Mouse (Mus musculus): ENCODE results near the gene Ubn1. TPM values are rescaled to one million over a fixed set of nuclear protein-coding genes. Genes with fewer than 3 reads are reported as not detected.

Ubn1 gene
- total RNA-seq, 1 experiment: 16.0 TPM

- Histone ChIP-seq H3K36me3 (ENCODE audit: control insufficient read depth, insufficient read depth, low read length, poor library complexity, severe bottlenecking) (peaks cover 25% of the 10 kb centered on the region), H3K27ac (ENCODE audit: insufficient read depth, low read depth, low read length, poor library complexity, severe bottlenecking) (no peak overlapping the region), H3K9me3 (ENCODE audit: control insufficient read depth, insufficient read depth, low read depth, low read length) (no peaks in the 10 kb centered on the region), H3K4me3 (ENCODE audit: insufficient read depth in 1 of 2, low read depth in 1 of 2, low read length in 2 of 2, poor library complexity in 1 of 2, severe bottlenecking in 1 of 2) (no peak overlapping the region), H3K9ac (ENCODE audit: insufficient read depth, low read depth, low read length, poor library complexity, severe bottlenecking) (no peak overlapping the region), H3K4me1 (ENCODE audit: control insufficient read depth in 2 of 2, insufficient read depth in 2 of 2, low read length in 2 of 2, poor library complexity in 1 of 2) (no peaks in the 10 kb centered on the region)
- no peak for TF ChIP-seq ZNF384 (IDR thresholded peaks at IDR 0.05; ENCODE audit: low read depth, low read length)
- no peak for TF ChIP-seq HCFC1 (IDR thresholded peaks at IDR 0.05; ENCODE audit: borderline replicate concordance, insufficient read depth, low read length)
- no peak for TF ChIP-seq MAFK (IDR thresholded peaks at IDR 0.05; ENCODE audit: insufficient read depth, low read depth, low read length)
- no peak for TF ChIP-seq CHD2 (IDR thresholded peaks at IDR 0.05; ENCODE audit: low read depth, low read length)
- no peak for TF ChIP-seq ZC3H11A (IDR thresholded peaks at IDR 0.05; ENCODE audit: borderline replicate concordance, low read depth, low read length)
- no peak for DNase-seq (ENCODE audit: low read depth, low spot score)
- in situ Hi-C loops (cut with MboI; ENCODE audit: low sequenced_read_pairs in 2 of 2, unreplicated experiment in 2 of 2): no loop called here
Measured at GRCm38 (mm10) chr16:5071974-5072373, 22.1 kb downstream of the Ubn1 start.

GRCm38 (mm10) chr16:5074341-5074740 is 24.5 kb downstream of the Ubn1 start:
- no peaks in the 10 kb centered on the region for H3K9me3 ChIP-seq (ENCODE audit: control insufficient read depth, insufficient read depth, low read depth, low read length)

GRCm38 (mm10) chr16:5085196-5085595 is 35.3 kb downstream of the Ubn1 start:
- Histone ChIP-seq H3K4me1 (ENCODE audit: control insufficient read depth in 2 of 2, insufficient read depth in 2 of 2, low read length in 2 of 2, poor library complexity in 1 of 2) (0 out of 4 replicates have a peak, but pooled peaks cover 0 to 5% of the 10 kb centered on the region in 2 experiments), H3K9me3 (ENCODE audit: control insufficient read depth, insufficient read depth, low read depth, low read length) (no peaks in the 10 kb centered on the region), H3K4me3 (ENCODE audit: insufficient read depth in 1 of 2, low read depth in 1 of 2, low read length in 2 of 2, poor library complexity in 1 of 2, severe bottlenecking in 1 of 2) (no peak overlapping the region), H3K27ac (ENCODE audit: insufficient read depth, low read depth, low read length, poor library complexity, severe bottlenecking) (no peak overlapping the region), H3K9ac (ENCODE audit: insufficient read depth, low read depth, low read length, poor library complexity, severe bottlenecking) (no peak overlapping the region), H3K36me3 (ENCODE audit: control insufficient read depth, insufficient read depth, low read length, poor library complexity, severe bottlenecking) (peaks cover 12% of the 10 kb centered on the region; the same call in 1 of the 2 replicates)
- in situ Hi-C loops (cut with MboI; ENCODE audit: low sequenced_read_pairs in 2 of 2, unreplicated experiment in 2 of 2): no loop called here
- no peak for DNase-seq (ENCODE audit: low read depth, low spot score)
- TF ChIP-seq ZNF384 (IDR thresholded peaks at IDR 0.05; ENCODE audit: low read depth, low read length) (no peak), MAFK (IDR thresholded peaks at IDR 0.05; ENCODE audit: insufficient read depth, low read depth, low read length) (no peak), HCFC1 (IDR thresholded peaks at IDR 0.05; ENCODE audit: borderline replicate concordance, insufficient read depth, low read length) (no peak), ZC3H11A (IDR thresholded peaks at IDR 0.05; ENCODE audit: borderline replicate concordance, low read depth, low read length) (no peak)

More at GRCm38 (mm10) chr16:5074341-5074740, 24.5 kb downstream of the Ubn1 start:
- Histone ChIP-seq H3K36me3 (ENCODE audit: control insufficient read depth, insufficient read depth, low read length, poor library complexity, severe bottlenecking) (peaks cover 35% of the 10 kb centered on the region), H3K4me1 (ENCODE audit: control insufficient read depth in 2 of 2, insufficient read depth in 2 of 2, low read length in 2 of 2, poor library complexity in 1 of 2) (no peaks in the 10 kb centered on the region), H3K9ac (ENCODE audit: insufficient read depth, low read depth, low read length, poor library complexity, severe bottlenecking) (no peak overlapping the region), H3K27ac (ENCODE audit: insufficient read depth, low read depth, low read length, poor library complexity, severe bottlenecking) (no peak overlapping the region), H3K4me3 (ENCODE audit: insufficient read depth in 1 of 2, low read depth in 1 of 2, low read length in 2 of 2, poor library complexity in 1 of 2, severe bottlenecking in 1 of 2) (no peak overlapping the region)
- no peak for DNase-seq (ENCODE audit: low read depth, low spot score)
- in situ Hi-C loops (cut with MboI; ENCODE audit: low sequenced_read_pairs in 2 of 2, unreplicated experiment in 2 of 2): no loop called here
- no peak for TF ChIP-seq ZC3H11A (IDR thresholded peaks at IDR 0.05; ENCODE audit: borderline replicate concordance, low read depth, low read length)
- TF ChIP-seq CHD2 (IDR thresholded peaks at IDR 0.05; ENCODE audit: low read depth, low read length): no peak
- no peak for TF ChIP-seq ZNF384 (IDR thresholded peaks at IDR 0.05; ENCODE audit: low read depth, low read length)
- TF ChIP-seq MAFK (IDR thresholded peaks at IDR 0.05; ENCODE audit: insufficient read depth, low read depth, low read length): no peak
- TF ChIP-seq HCFC1 (IDR thresholded peaks at IDR 0.05; ENCODE audit: borderline replicate concordance, insufficient read depth, low read length): no peak

GRCm38 (mm10) chr16:5086179-5086578 is 36.3 kb downstream of the Ubn1 start:
- Histone ChIP-seq H3K9me3 (ENCODE audit: control insufficient read depth, insufficient read depth, low read depth, low read length) (no peaks in the 10 kb centered on the region), H3K4me1 (ENCODE audit: control insufficient read depth in 2 of 2, insufficient read depth in 2 of 2, low read length in 2 of 2, poor library complexity in 1 of 2) (0 out of 4 replicates have a peak, but pooled peaks cover 0 to 5% of the 10 kb centered on the region in 2 experiments), H3K4me3 (ENCODE audit: insufficient read depth in 1 of 2, low read depth in 1 of 2, low read length in 2 of 2, poor library complexity in 1 of 2, severe bottlenecking in 1 of 2) (no peak overlapping the region), H3K9ac (ENCODE audit: insufficient read depth, low read depth, low read length, poor library complexity, severe bottlenecking) (no peak overlapping the region), H3K27ac (ENCODE audit: insufficient read depth, low read depth, low read length, poor library complexity, severe bottlenecking) (no peak overlapping the region), H3K36me3 (ENCODE audit: control insufficient read depth, insufficient read depth, low read length, poor library complexity, severe bottlenecking) (peaks cover 12% of the 10 kb centered on the region; the same call in 1 of the 2 replicates)
- no peak for DNase-seq (ENCODE audit: low read depth, low spot score)
- TF ChIP-seq HCFC1 (IDR thresholded peaks at IDR 0.05; ENCODE audit: borderline replicate concordance, insufficient read depth, low read length): no peak
- no peak for TF ChIP-seq CHD2 (IDR thresholded peaks at IDR 0.05; ENCODE audit: low read depth, low read length)
- no peak for TF ChIP-seq ZC3H11A (IDR thresholded peaks at IDR 0.05; ENCODE audit: borderline replicate concordance, low read depth, low read length)
- no peak for TF ChIP-seq ZNF384 (IDR thresholded peaks at IDR 0.05; ENCODE audit: low read depth, low read length)
- no peak for TF ChIP-seq MAFK (IDR thresholded peaks at IDR 0.05; ENCODE audit: insufficient read depth, low read depth, low read length)
- in situ Hi-C loops (cut with MboI; ENCODE audit: low sequenced_read_pairs in 2 of 2, unreplicated experiment in 2 of 2): no loop called here

Measured in ES-E14 (cell line).